Mouse (Mus musculus) left cerebral cortex, postnatal 4 days (tissue): ENCODE results near the gene Rdh16. TPM values are rescaled to one million over a fixed set of nuclear protein-coding genes. Genes with fewer than 3 reads are reported as not detected.
"Not testable (repeated sequence)": the region's sequence is repeated elsewhere in the genome, so short reads cannot be mapped to it uniquely, and the experiment has no call there.

Source experiments
- DNase-seq: peaks from one replicate; pipeline ENCODE4 v3.0.0-alpha.2; 2022
- intact Hi-C: fragments of 180-260 bp; cut with DNase I; formaldehyde crosslinking; loops from one replicate; pipeline ENCODE4 v1.15.1; 2025
- total RNA-seq, 2 experiments: library from RNA; stranded (reverse); gene quantifications; 2 replicates each; pipeline ENCODE4 v1.2.3; 2021

The Rdh16 gene
- total RNA-seq, 2 experiments from 2014 or later: 0.12 TPM; not detected in 1

GRCm38 (mm10) chr10:127829121-127829520 lies 28.2 kb downstream of the Rdh16 start:
- no peak for DNase-seq

GRCm38 (mm10) chr10:127834186-127834585 lies 33.2 kb downstream of the Rdh16 start:
- DNase-seq, intact Hi-C loops: not testable (repeated sequence)

More at GRCm38 (mm10) chr10:127829121-127829520, 28.2 kb downstream of the Rdh16 start:
- intact Hi-C loops: no loop called here

- intact Hi-C loops: no loop called here
- no peak for DNase-seq
Measured at GRCm38 (mm10) chr10:127835292-127835691, 34.3 kb downstream of the Rdh16 start.

- intact Hi-C loops, DNase-seq: not testable (repeated sequence)
Measured at GRCm38 (mm10) chr10:127837793-127838192, 36.8 kb downstream of the Rdh16 start.

- no peak for DNase-seq
- intact Hi-C loops: no loop called here
Measured at GRCm38 (mm10) chr10:127838539-127838938, 37.6 kb downstream of the Rdh16 start.

GRCm38 (mm10) chr10:127840776-127841175 lies 39.8 kb downstream of the Rdh16 start:
- no peak for DNase-seq
- intact Hi-C loops: no loop called here

- intact Hi-C loops: not testable (repeated sequence)
Measured at GRCm38 (mm10) chr10:127845945-127846344, 45.0 kb downstream of the Rdh16 start.

GRCm38 (mm10) chr10:127848089-127848488 lies 47.1 kb downstream of the Rdh16 start:
- no peak for DNase-seq
- intact Hi-C loops: no loop called here

More at GRCm38 (mm10) chr10:127845945-127846344, 45.0 kb downstream of the Rdh16 start:
- not testable (repeated sequence) for DNase-seq

- intact Hi-C loops: no loop called here
- no peak for DNase-seq
Measured at GRCm38 (mm10) chr10:127849628-127850027, 48.7 kb downstream of the Rdh16 start, which contains the start of gene Rdh19. Gene Rdh19, plus strand, starts transcription at chr10:127849928.

GRCm38 (mm10) chr10:127856376-127856775 lies 55.4 kb downstream of the Rdh16 start:
- intact Hi-C loops: no loop called here
- peak; percentile 27 for DNase-seq

GRCm38 (mm10) chr10:127864931-127865330 lies 64.0 kb downstream of the Rdh16 start:
- intact Hi-C loops: no loop called here
- DNase-seq: no peak

- DNase-seq: no peak
- intact Hi-C loops: no loop called here
Measured at GRCm38 (mm10) chr10:127866232-127866631, 65.3 kb downstream of the Rdh16 start, which contains the start of gene Rdh16f2. Gene Rdh16f2, plus strand, starts transcription at chr10:127866474.

GRCm38 (mm10) chr10:127872484-127872883 lies 71.5 kb downstream of the Rdh16 start:
- intact Hi-C loops: no loop called here
- no peak for DNase-seq

- intact Hi-C loops: no loop called here
- no peak for DNase-seq
Measured at GRCm38 (mm10) chr10:127877681-127878080, 76.7 kb downstream of the Rdh16 start.

GRCm38 (mm10) chr10:127878262-127879057 lies 77.5 kb downstream of the Rdh16 start:
- DNase-seq: no peak
- intact Hi-C loops: no loop called here

- DNase-seq: no peak
- intact Hi-C loops: no loop called here
Measured at GRCm38 (mm10) chr10:127879155-127879688, 78.3 kb downstream of the Rdh16 start.

GRCm38 (mm10) chr10:127881041-127881440 lies 80.1 kb downstream of the Rdh16 start:
- intact Hi-C loops: no loop called here
- no peak for DNase-seq

- intact Hi-C loops: no loop called here
- DNase-seq: no peak
Measured at GRCm38 (mm10) chr10:127886551-127886950, 85.6 kb downstream of the Rdh16 start.

GRCm38 (mm10) chr10:127886971-127887370 lies 86.0 kb downstream of the Rdh16 start:
- intact Hi-C loops: no loop called here
- no peak for DNase-seq

GRCm38 (mm10) chr10:127888605-127889004 lies 87.7 kb downstream of the Rdh16 start, which contains the start of gene Rdh7:
Gene Rdh7, minus strand, starts transcription at chr10:127888817.
- no peak for DNase-seq
- intact Hi-C loops: no loop called here

GRCm38 (mm10) chr10:127891481-127891880 lies 90.5 kb downstream of the Rdh16 start:
- DNase-seq: no peak
- intact Hi-C loops: no loop called here
